Mouse (Mus musculus): Measurements from ENCODE around the gene Cuzd1. TPM values are rescaled to one million over a fixed set of nuclear protein-coding genes. Genes with fewer than 3 reads are reported as not detected.

Gene Cuzd1
- polyA plus RNA-seq (2017; shearing (Covaris generic)): not detected

GRCm38 (mm10) chr7:131322192-131322591 is at the start of gene Cuzd1:
Cuzd1 (minus strand) TSS chr7:131322292.

DNA sequence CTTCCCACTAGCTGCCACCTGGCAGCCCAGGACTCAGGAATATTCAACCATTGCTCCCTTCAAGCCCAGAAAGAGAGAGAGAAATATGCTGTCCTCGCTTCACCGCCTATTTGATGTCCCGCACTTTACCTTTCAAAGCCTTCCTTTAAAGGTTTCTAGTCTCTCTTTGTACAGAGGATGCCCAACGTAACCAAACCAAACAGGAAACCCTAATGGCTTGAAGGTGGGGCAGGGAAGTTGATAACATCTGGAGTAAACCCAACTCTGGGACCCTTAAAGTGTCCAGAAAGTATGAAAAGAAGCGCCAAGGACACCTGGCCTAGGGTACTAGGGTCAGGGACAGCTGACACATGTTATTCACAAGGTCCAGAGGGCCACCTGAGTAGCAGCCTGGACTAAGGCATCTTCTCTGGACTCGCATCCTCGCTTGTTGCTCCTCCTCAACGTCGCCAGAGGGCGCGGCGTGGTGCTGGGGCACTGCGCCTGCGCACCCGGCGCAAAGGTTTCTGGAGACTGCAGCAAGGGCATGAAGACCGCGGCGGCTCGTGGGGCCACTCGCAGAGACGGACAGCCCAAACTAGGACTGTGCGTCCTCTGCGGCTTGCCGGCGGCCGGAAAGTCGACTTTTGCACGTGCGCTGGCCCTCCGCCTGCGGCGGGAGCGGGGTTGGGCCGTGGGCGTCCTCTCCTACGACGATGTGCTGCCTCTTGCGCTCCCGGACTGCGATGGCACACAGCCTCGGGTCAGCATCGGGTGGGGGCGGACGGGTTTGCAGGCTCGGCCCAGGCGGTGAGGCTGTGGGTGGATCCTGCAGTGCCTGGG is 48.8 kb upstream of the Cuzd1 start, which contains the start of gene Pstk:
TSS of gene Pstk (plus strand) at position 494 of the 822 bp plus-strand sequence.

DNA sequence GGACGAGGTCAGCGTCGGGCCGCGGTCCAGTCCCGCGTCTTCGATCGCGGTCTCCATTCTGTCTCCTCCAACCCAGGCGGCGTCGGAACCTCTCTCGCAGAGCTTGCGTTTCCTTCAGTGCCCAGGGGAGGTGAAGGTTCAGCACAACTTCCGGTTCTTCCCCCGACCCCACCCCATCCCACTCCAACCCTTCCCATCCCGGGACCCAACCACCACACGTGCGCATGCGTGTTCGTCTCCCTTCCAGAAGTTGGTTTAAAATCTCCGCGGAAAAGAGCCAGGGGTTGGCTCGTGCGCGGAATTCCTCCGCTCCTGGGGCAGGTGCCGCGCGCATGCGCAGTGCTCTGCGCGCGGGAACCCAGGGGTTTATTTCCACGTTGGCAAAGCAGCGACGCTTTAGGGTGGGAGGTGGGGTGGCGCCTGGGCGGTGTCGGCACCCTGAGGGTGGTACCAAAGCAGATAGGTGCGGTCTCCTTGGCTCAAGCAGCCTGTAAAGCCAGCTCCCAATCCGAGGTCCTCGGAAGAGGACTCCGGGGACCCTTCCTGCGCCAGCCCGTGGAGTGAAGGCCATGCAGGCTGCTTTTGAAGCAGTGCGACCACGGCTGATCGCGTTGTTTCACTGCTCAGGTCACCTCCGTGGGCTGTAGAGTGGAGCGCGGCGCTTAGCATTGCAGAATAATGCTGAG is 40.7 kb upstream of the Cuzd1 start, which contains the start of gene 2310057M21Rik:
TSS of gene 2310057M21Rik (minus strand) at position 145 of the 686 bp plus-strand sequence.

GRCm38 (mm10) chr7:131333564-131333963 is 11.5 kb upstream of the Cuzd1 start, which contains the start of gene Fam24a:
Fam24a (plus strand) TSS chr7:131333864.

DNA sequence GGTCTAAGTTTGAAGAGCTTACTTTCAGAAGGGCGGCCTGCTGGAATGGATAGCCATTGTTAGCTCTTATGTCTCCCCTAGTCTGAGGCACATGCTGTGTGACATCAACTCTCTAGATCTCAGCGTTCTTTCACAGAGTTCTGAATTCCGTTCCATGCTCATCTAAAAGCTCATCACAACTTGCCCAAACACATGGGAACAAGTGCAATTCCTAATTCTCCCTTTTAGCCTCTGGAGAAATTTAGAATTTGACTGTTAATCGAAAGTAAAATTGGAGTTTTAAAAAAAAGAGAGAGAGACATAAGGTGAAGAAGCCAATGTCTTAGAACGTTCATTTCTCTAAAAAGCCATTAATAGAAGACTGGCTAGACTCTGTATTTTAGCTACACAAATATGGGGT is 7.3 kb upstream of the Cuzd1 start, which contains the start of gene Fam24b:
TSS of gene Fam24b (minus strand) at position 101 of the 400 bp plus-strand sequence.

Other genes starting within 250 kb of the Cuzd1 start
- not detected for gene 4933402N03Rik, start 176.0 kb downstream of the Cuzd1 start, polyA plus RNA-seq (2017; shearing (Covaris generic))
- gene 5430419D17Rik, start 147.9 kb downstream of the Cuzd1 start, polyA plus RNA-seq (2017; shearing (Covaris generic)): not detected
- gene Fam24b, start 7.2 kb upstream of the Cuzd1 start, polyA plus RNA-seq (2017; shearing (Covaris generic)): not detected
- not detected for gene Fam24a, start 11.6 kb upstream of the Cuzd1 start, polyA plus RNA-seq (2017; shearing (Covaris generic))
- 28.1 TPM for gene 2310057M21Rik, start 40.5 kb upstream of the Cuzd1 start, polyA plus RNA-seq (2017; shearing (Covaris generic))
- 43.8 TPM for gene Pstk, start 48.8 kb upstream of the Cuzd1 start, polyA plus RNA-seq (2017; shearing (Covaris generic))
- 31.3 TPM for gene Ikzf5, start 88.2 kb upstream of the Cuzd1 start, polyA plus RNA-seq (2017; shearing (Covaris generic))
- 62.7 TPM for gene Acadsb, start 88.3 kb upstream of the Cuzd1 start, polyA plus RNA-seq (2017; shearing (Covaris generic))
- not detected for gene Hmx3, start 220.6 kb upstream of the Cuzd1 start, polyA plus RNA-seq (2017; shearing (Covaris generic))
- not detected for gene Hmx2, start 226.5 kb upstream of the Cuzd1 start, polyA plus RNA-seq (2017; shearing (Covaris generic))
- 202 TPM for gene Bub3, start 237.9 kb upstream of the Cuzd1 start, polyA plus RNA-seq (2017; shearing (Covaris generic))

Measured in CD4-positive, CD25-positive, alpha-beta regulatory T cell, adult 9 weeks (primary cell).